Mouse (Mus musculus): ENCODE measurements at regions not wholly inside any gene's neighbourhood (a gene's known extent, or its start where the extent isn't known, plus 50 kb on each side); places are given as distances from the start of the nearest gene placed in this dataset.

- Histone ChIP-seq H3K4me1 (ENCODE audit: control insufficient read depth, insufficient read depth, low read length) (no peaks in the 10 kb centered on the region; the same call in 1 of the 2 replicates), H3K27me3 (ENCODE audit: control insufficient read depth, insufficient read depth, low read length) (no peaks in the 10 kb centered on the region), H3K36me3 (ENCODE audit: control insufficient read depth, insufficient read depth, low read length) (no peaks in the 10 kb centered on the region), H3K4me3 (ENCODE audit: control insufficient read depth, low read depth, low read length) (no peak overlapping the region), H3K27ac (ENCODE audit: control insufficient read depth, insufficient read depth, low read depth, low read length) (no peak overlapping the region)
- TF ChIP-seq POLR2A (IDR thresholded peaks at IDR 0.05; ENCODE audit: control insufficient read depth, low read depth, low read length) (no peak), CTCF (IDR thresholded peaks at IDR 0.05; ENCODE audit: control insufficient read depth, insufficient read depth, insufficient replicate concordance, low read depth, low read length) (no peak)
These were observed 208.7 kb upstream of the Rreb1 start for GRCm38 (mm10) chr13:37569486-37569885.

DNA sequence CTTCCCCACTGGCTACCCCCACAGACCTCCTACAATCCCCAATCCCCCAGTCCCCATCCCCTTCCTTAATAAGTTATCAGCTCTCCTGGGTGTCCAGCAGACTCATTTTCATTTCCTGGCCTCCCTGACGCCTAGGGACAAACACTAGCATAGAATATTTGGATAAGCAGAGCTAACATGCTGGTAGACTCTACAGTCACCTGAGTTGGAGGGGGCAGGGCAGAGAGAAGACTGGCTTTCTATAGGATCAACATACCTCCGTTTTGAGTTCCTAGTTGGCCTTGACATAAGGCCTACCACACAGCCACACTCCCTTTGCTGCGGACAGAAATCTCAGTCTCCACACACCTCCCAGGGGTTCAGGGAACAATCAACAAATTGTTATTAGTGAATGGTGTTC lies 205.2 kb upstream of the Rreb1 start:
- Histone ChIP-seq H3K4me1 (ENCODE audit: control insufficient read depth, insufficient read depth, low read length) (no peaks in the 10 kb centered on the region; the same call in 1 of the 2 replicates), H3K27me3 (ENCODE audit: control insufficient read depth, insufficient read depth, low read length) (no peaks in the 10 kb centered on the region), H3K36me3 (ENCODE audit: control insufficient read depth, insufficient read depth, low read length) (no peaks in the 10 kb centered on the region), H3K27ac (ENCODE audit: control insufficient read depth, insufficient read depth, low read depth, low read length) (peak overlapping the region; percentile 59; the same call in 1 of the 2 replicates), H3K4me3 (ENCODE audit: control insufficient read depth, low read depth, low read length) (no peak overlapping the region)
- TF ChIP-seq CTCF (IDR thresholded peaks at IDR 0.05; ENCODE audit: control insufficient read depth, insufficient read depth, insufficient replicate concordance, low read depth, low read length) (no peak), POLR2A (IDR thresholded peaks at IDR 0.05; ENCODE audit: control insufficient read depth, low read depth, low read length) (no peak)

DNA sequence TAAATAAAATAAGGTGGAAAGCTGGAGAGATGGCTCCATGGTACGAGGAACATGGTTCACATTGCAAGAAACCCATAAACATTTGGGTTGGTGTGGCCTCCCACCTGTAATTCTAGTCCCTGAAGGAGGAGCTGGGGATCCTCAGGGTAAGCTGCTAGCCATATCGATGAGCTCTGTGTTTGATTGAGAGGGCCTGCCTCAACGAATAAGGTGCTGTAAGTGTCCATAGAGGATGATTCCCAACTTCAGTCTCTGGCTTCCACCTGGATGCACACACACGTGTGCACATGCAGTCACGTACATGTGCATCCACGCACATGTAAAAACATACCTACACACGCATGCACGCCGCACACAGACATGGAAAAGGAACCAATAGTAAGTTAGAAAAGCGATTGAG lies 199.0 kb upstream of the Rreb1 start:
- TF ChIP-seq CTCF (IDR thresholded peaks at IDR 0.05; ENCODE audit: control insufficient read depth, insufficient read depth, insufficient replicate concordance, low read depth, low read length) (no peak), POLR2A (IDR thresholded peaks at IDR 0.05; ENCODE audit: control insufficient read depth, low read depth, low read length) (no peak)
- no peaks in the 10 kb centered on the region for H3K27me3 ChIP-seq (ENCODE audit: control insufficient read depth, insufficient read depth, low read length)

DNA sequence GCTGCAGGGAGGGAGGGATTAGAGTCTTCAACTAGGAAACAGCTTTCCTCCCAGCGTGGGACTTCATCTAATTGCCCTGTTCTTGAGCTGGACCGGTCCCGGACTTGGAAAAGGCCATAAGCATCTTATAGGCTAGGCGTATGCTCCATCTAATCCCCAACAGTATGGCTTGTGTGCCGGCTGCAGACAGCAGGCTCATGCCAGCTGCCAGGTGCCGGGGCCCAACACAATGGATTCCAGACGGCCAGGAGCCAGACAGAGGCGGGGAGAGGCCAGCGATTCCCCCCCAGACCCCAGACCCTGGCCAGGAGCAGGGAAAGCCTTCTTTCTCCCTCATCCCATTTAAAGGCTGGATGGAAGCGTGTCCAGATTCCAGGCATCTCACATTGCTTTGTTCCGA lies 198.4 kb upstream of the Rreb1 start:
- Histone ChIP-seq H3K4me3 (ENCODE audit: control insufficient read depth, low read depth, low read length) (0 out of 2 replicates have a peak overlapping the region, but pooled peaks have one; percentile 2), H3K27ac (ENCODE audit: control insufficient read depth, insufficient read depth, low read depth, low read length) (no peak overlapping the region), H3K27me3 (ENCODE audit: control insufficient read depth, insufficient read depth, low read length) (no peaks in the 10 kb centered on the region), H3K36me3 (ENCODE audit: control insufficient read depth, insufficient read depth, low read length) (no peaks in the 10 kb centered on the region), H3K4me1 (ENCODE audit: control insufficient read depth, insufficient read depth, low read length) (peaks cover 8% of the 10 kb centered on the region)
- TF ChIP-seq CTCF (IDR thresholded peaks at IDR 0.05; ENCODE audit: control insufficient read depth, insufficient read depth, insufficient replicate concordance, low read depth, low read length), result no peak
- no peak for TF ChIP-seq POLR2A (IDR thresholded peaks at IDR 0.05; ENCODE audit: control insufficient read depth, low read depth, low read length)

More for the DNA sequence above, 199.0 kb upstream of the Rreb1 start:
- Histone ChIP-seq H3K36me3 (ENCODE audit: control insufficient read depth, insufficient read depth, low read length) (no peaks in the 10 kb centered on the region), H3K4me1 (ENCODE audit: control insufficient read depth, insufficient read depth, low read length) (peaks cover 8% of the 10 kb centered on the region), H3K4me3 (ENCODE audit: control insufficient read depth, low read depth, low read length) (peak overlapping the region; percentile 68), H3K27ac (ENCODE audit: control insufficient read depth, insufficient read depth, low read depth, low read length) (no peak overlapping the region)

GRCm38 (mm10) chr13:37580806-37581205 lies 197.4 kb upstream of the Rreb1 start:
- TF ChIP-seq POLR2A (IDR thresholded peaks at IDR 0.05; ENCODE audit: control insufficient read depth, low read depth, low read length) (no peak), CTCF (IDR thresholded peaks at IDR 0.05; ENCODE audit: control insufficient read depth, insufficient read depth, insufficient replicate concordance, low read depth, low read length) (no peak)
- H3K4me1 ChIP-seq (ENCODE audit: control insufficient read depth, insufficient read depth, low read length), result peaks cover 8% of the 10 kb centered on the region
- no peak overlapping the region for H3K27ac ChIP-seq (ENCODE audit: control insufficient read depth, insufficient read depth, low read depth, low read length)
- H3K27me3 ChIP-seq (ENCODE audit: control insufficient read depth, insufficient read depth, low read length), result no peaks in the 10 kb centered on the region
- H3K4me3 ChIP-seq (ENCODE audit: control insufficient read depth, low read depth, low read length), result no peak overlapping the region
- H3K36me3 ChIP-seq (ENCODE audit: control insufficient read depth, insufficient read depth, low read length), result no peaks in the 10 kb centered on the region

- Histone ChIP-seq H3K4me3 (ENCODE audit: control insufficient read depth, low read depth, low read length) (no peak overlapping the region), H3K27me3 (ENCODE audit: control insufficient read depth, insufficient read depth, low read length) (no peaks in the 10 kb centered on the region), H3K36me3 (ENCODE audit: control insufficient read depth, insufficient read depth, low read length) (no peaks in the 10 kb centered on the region), H3K4me1 (ENCODE audit: control insufficient read depth, insufficient read depth, low read length) (peaks cover 8% of the 10 kb centered on the region), H3K27ac (ENCODE audit: control insufficient read depth, insufficient read depth, low read depth, low read length) (no peak overlapping the region)
- TF ChIP-seq POLR2A (IDR thresholded peaks at IDR 0.05; ENCODE audit: control insufficient read depth, low read depth, low read length) (no peak), CTCF (IDR thresholded peaks at IDR 0.05; ENCODE audit: control insufficient read depth, insufficient read depth, insufficient replicate concordance, low read depth, low read length) (no peak)
These were observed 196.8 kb upstream of the Rreb1 start for GRCm38 (mm10) chr13:37581374-37581773.

- TF ChIP-seq POLR2A (IDR thresholded peaks at IDR 0.05; ENCODE audit: control insufficient read depth, low read depth, low read length), result no peak
- no peak for TF ChIP-seq CTCF (IDR thresholded peaks at IDR 0.05; ENCODE audit: control insufficient read depth, insufficient read depth, insufficient replicate concordance, low read depth, low read length)
- H3K4me3 ChIP-seq (ENCODE audit: control insufficient read depth, low read depth, low read length), result no peak overlapping the region
- no peak overlapping the region for H3K27ac ChIP-seq (ENCODE audit: control insufficient read depth, insufficient read depth, low read depth, low read length)
- no peaks in the 10 kb centered on the region for H3K27me3 ChIP-seq (ENCODE audit: control insufficient read depth, insufficient read depth, low read length)
- no peaks in the 10 kb centered on the region for H3K36me3 ChIP-seq (ENCODE audit: control insufficient read depth, insufficient read depth, low read length)
- no peaks in the 10 kb centered on the region for H3K4me1 ChIP-seq (ENCODE audit: control insufficient read depth, insufficient read depth, low read length)
These were observed 192.7 kb upstream of the Rreb1 start for GRCm38 (mm10) chr13:37585476-37585875.

DNA sequence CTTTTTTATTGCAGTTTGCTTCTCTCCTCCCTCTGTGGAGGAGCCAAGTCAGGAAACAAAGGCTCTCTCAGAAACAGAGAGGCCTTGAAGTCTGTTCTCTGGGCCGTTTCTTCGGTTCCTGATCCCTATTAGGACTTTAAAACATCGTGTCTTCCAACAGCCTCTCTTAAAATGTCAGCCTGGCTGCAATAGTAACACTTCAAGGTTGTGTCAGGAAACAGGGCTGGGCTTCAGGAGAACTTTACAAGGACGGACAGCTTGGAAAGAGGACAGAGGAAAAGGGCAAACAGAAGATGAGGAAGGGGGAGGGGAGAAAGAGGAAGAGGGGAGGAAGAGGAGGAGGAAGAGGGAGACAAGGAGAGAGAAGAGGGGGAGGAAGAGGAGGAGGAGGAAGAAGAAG lies 191.7 kb upstream of the Rreb1 start:
- 0 out of 2 replicates have a peak overlapping the region, but pooled peaks have one; percentile 34 for H3K27ac ChIP-seq (ENCODE audit: control insufficient read depth, insufficient read depth, low read depth, low read length)
- H3K27me3 ChIP-seq (ENCODE audit: control insufficient read depth, insufficient read depth, low read length), result no peaks in the 10 kb centered on the region
- H3K4me1 ChIP-seq (ENCODE audit: control insufficient read depth, insufficient read depth, low read length), result no peaks in the 10 kb centered on the region
- TF ChIP-seq CTCF (IDR thresholded peaks at IDR 0.05; ENCODE audit: control insufficient read depth, insufficient read depth, insufficient replicate concordance, low read depth, low read length) (no peak), POLR2A (IDR thresholded peaks at IDR 0.05; ENCODE audit: control insufficient read depth, low read depth, low read length) (no peak)
- H3K4me3 ChIP-seq (ENCODE audit: control insufficient read depth, low read depth, low read length), result no peak overlapping the region
- H3K36me3 ChIP-seq (ENCODE audit: control insufficient read depth, insufficient read depth, low read length), result no peaks in the 10 kb centered on the region

All from testis, adult 2 months (tissue).